Mouse (Mus musculus) cerebellum, adult 18-20 months (tissue): Measurements from ENCODE around the gene Enpp1.

Source experiments
- DNase-seq, 2 experiments: peaks; one replicate each; pipeline ENCODE4 v3.0.0; 2021

Gene Enpp1

GRCm38 (mm10) chr10:24711480-24712366, at the start of gene Enpp1:
Enpp1 (minus strand) TSS chr10:24712159.
- DNase-seq = peak; percentile 15 to 51

GRCm38 (mm10) chr10:24758326-24758915, 46.5 kb upstream of the Enpp1 start:
- DNase-seq = no peak

- DNase-seq = no peak
Measured at GRCm38 (mm10) chr10:24754874-24755540, 43.0 kb upstream of the Enpp1 start.

GRCm38 (mm10) chr10:24754251-24754835, 42.4 kb upstream of the Enpp1 start:
- DNase-seq = no peak

- no peak for DNase-seq
Measured at GRCm38 (mm10) chr10:24753536-24754250, 41.7 kb upstream of the Enpp1 start.

GRCm38 (mm10) chr10:24742950-24743487, 31.1 kb upstream of the Enpp1 start:
- no peak for DNase-seq

GRCm38 (mm10) chr10:24741229-24742198, 29.6 kb upstream of the Enpp1 start:
- no peak for DNase-seq

- DNase-seq = no peak
Measured at GRCm38 (mm10) chr10:24739171-24739570, 27.2 kb upstream of the Enpp1 start.

- peak in 1 of 2 experiments; percentile 1 for DNase-seq
Measured at GRCm38 (mm10) chr10:24738456-24738855, 26.5 kb upstream of the Enpp1 start.

GRCm38 (mm10) chr10:24735027-24735777, 23.2 kb upstream of the Enpp1 start:
- no peak for DNase-seq

- DNase-seq = no peak
Measured at GRCm38 (mm10) chr10:24727478-24727877, 15.5 kb upstream of the Enpp1 start.

- DNase-seq = no peak
Measured at GRCm38 (mm10) chr10:24725197-24725596, 13.2 kb upstream of the Enpp1 start.

- DNase-seq = no peak
Measured at GRCm38 (mm10) chr10:24721841-24722240, 9.9 kb upstream of the Enpp1 start.

GRCm38 (mm10) chr10:24719383-24719782, 7.4 kb upstream of the Enpp1 start:
- no peak for DNase-seq

- DNase-seq = no peak
Measured at GRCm38 (mm10) chr10:24718720-24719119, 6.8 kb upstream of the Enpp1 start.

- DNase-seq = no peak
Measured at GRCm38 (mm10) chr10:24718058-24718457, 6.1 kb upstream of the Enpp1 start.

GRCm38 (mm10) chr10:24716232-24716631, 4.3 kb upstream of the Enpp1 start:
- DNase-seq = no peak

GRCm38 (mm10) chr10:24712901-24713300, 942 bp upstream of the Enpp1 start:
- DNase-seq = no peak

- peak in 1 of 2 experiments; percentile 5 for DNase-seq
Measured at GRCm38 (mm10) chr10:24712367-24712761, 405 bp upstream of the Enpp1 start.

GRCm38 (mm10) chr10:24711071-24711470, 888 bp downstream of the Enpp1 start:
- peak in 1 of 2 experiments; percentile 7 for DNase-seq
